Mouse (Mus musculus) CH12.LX (cell line): ENCODE results near the gene Aip.

Source experiments
- CHD2 ChIP-seq: IDR thresholded peaks from 2 replicates; pipeline ENCODE4 v1.6.1; 2011; ENCODE audit warnings: low read length, improper control_type of control experiment
- CTCF ChIP-seq, 2 experiments: IDR thresholded peaks in 1 of 2; conservative IDR thresholded peaks in 1 of 2; 2 replicates each; pipeline ENCODE4 v1.5.1; 2011 to 2012; ENCODE audit warnings: low read depth in 2 of 2, low read length in 2 of 2, improper control_type of control experiment in 1 of 2, inconsistent platforms in 1 of 2, mild to moderate bottlenecking in 1 of 2, moderate library complexity in 1 of 2
- EP300 ChIP-seq: IDR thresholded peaks from 2 replicates; pipeline ENCODE4 v1.6.1; 2011; ENCODE audit warnings: low read length, improper control_type of control experiment
- HCFC1 ChIP-seq: IDR thresholded peaks from 2 replicates; pipeline ENCODE4 v1.6.1; 2012; ENCODE audit warnings: low read depth, mild to moderate bottlenecking, inconsistent platforms, low read length, improper control_type of control experiment
- MYC ChIP-seq: IDR thresholded peaks from 2 replicates; pipeline ENCODE4 v1.6.1; 2011; ENCODE audit warnings: low read depth, mild to moderate bottlenecking, improper control_type of control experiment, low read length
- POLR2A ChIP-seq: IDR thresholded peaks from 2 replicates; pipeline ENCODE4 v1.6.1; 2011; ENCODE audit warnings: low read depth, mild to moderate bottlenecking, improper control_type of control experiment, low read length
- RCOR1 ChIP-seq: conservative IDR thresholded peaks from 2 replicates; pipeline ENCODE4 v1.6.1; 2012; ENCODE audit warnings: low read depth, mild to moderate bottlenecking, inconsistent platforms, low read length, improper control_type of control experiment
- TBP ChIP-seq: conservative IDR thresholded peaks from 2 replicates; pipeline ENCODE4 v1.6.1; 2011; ENCODE audit warnings: low read depth, low read length, improper control_type of control experiment
- USF1 ChIP-seq: IDR thresholded peaks from 2 replicates; pipeline ENCODE4 v1.6.1; 2014; ENCODE audit warnings: low read depth, mild to moderate bottlenecking, inconsistent platforms, low read length, improper control_type of control experiment
- ZC3H11A ChIP-seq: IDR thresholded peaks from 2 replicates; pipeline ENCODE4 v1.6.1; 2012; ENCODE audit warnings: low read depth, mild to moderate bottlenecking, inconsistent platforms, low read length, improper control_type of control experiment

- no peak for TF ChIP-seq TBP
- no peak for TF ChIP-seq POLR2A
- TF ChIP-seq CTCF (conservative IDR thresholded peaks at IDR 0.05 in 1 of 2, IDR thresholded peaks at IDR 0.05 in 1 of 2; ENCODE audit: low read depth in 2 of 2, low read length in 2 of 2) = no peak
- no peak for TF ChIP-seq MYC
- TF ChIP-seq RCOR1 = no peak
- no peak for TF ChIP-seq HCFC1
- no peak for TF ChIP-seq ZC3H11A
- no peak for TF ChIP-seq CHD2
- TF ChIP-seq USF1 = no peak
- no peak for TF ChIP-seq EP300
Observed at GRCm38 (mm10) chr19:4086156-4086555, 39.5 kb downstream of the Aip start.
